Mouse (Mus musculus) limb, embryonic 13.5 days (tissue): ENCODE data around the gene Epb41. TPM values are rescaled to one million over a fixed set of nuclear protein-coding genes. Genes with fewer than 3 reads are reported as not detected.

Experiments
- ATAC-seq: fragments of 200-750 bp; cut with Nextera tagmentation; 2 replicates; pipeline ENCODE4 v1.8.0; 2017; ENCODE audit warnings: low read depth, moderate number of reproducible peaks, moderate TSS enrichment; ENCODE audit not compliant: low FRiP score
- H3K27ac ChIP-seq: fragments of 300-500 bp; sonication (generic); 2 replicates; pipeline ENCODE4 v1.5.1; 2015; ENCODE audit warnings: inconsistent platforms, mild to moderate bottlenecking, moderate library complexity
- H3K27me3 ChIP-seq: fragments of 300-500 bp; sonication (generic); 2 replicates; pipeline ENCODE4 v1.6.1; 2015; ENCODE audit warnings: mild to moderate bottlenecking, inconsistent platforms
- H3K36me3 ChIP-seq: fragments of 300-500 bp; sonication (generic); 2 replicates; pipeline ENCODE4 v1.6.1; 2015; ENCODE audit warnings: inconsistent platforms, mild to moderate bottlenecking, moderate library complexity
- H3K4me1 ChIP-seq: fragments of 300-500 bp; sonication (generic); 2 replicates; pipeline ENCODE4 v1.6.1; 2015; ENCODE audit warnings: inconsistent platforms
- H3K4me2 ChIP-seq: fragments of 300-500 bp; sonication (generic); replicated peaks from 2 replicates; pipeline ENCODE4 v1.6.1; 2015; ENCODE audit warnings: inconsistent platforms, mild to moderate bottlenecking, moderate library complexity
- H3K4me3 ChIP-seq: fragments of 300-500 bp; sonication (generic); 2 replicates; pipeline ENCODE4 v1.5.1; 2015; ENCODE audit warnings: moderate library complexity, mild to moderate bottlenecking, inconsistent platforms
- H3K9ac ChIP-seq: fragments of 300-500 bp; sonication (generic); 2 replicates; pipeline ENCODE4 v1.6.1; 2015; ENCODE audit warnings: mild to moderate bottlenecking, inconsistent platforms
- H3K9me3 ChIP-seq: fragments of 300-500 bp; sonication (generic); 2 replicates; pipeline ENCODE4 v1.6.1; 2016; ENCODE audit warnings: inconsistent platforms
- WGBS: fragments of 180-500 bp; shearing (Covaris S2); methylation state at CpG from one replicate; pipeline ENCODE4 v1.1.7; 2015; 5-methylcytosine and 5-hydroxymethylcytosine counted together
- polyA plus RNA-seq: library from polyadenylated mRNA; unstranded; fragments of >200 nt; fragmentation: Nextera tagmentation; extraction: Ambion mirVana; gene quantifications from 2 replicates; pipeline ENCODE4 v1.2.1, GENCODE M21; 2015

Epb41 gene
- polyA plus RNA-seq, 1 experiment from 2014 or later = 78.8 TPM

DNA sequence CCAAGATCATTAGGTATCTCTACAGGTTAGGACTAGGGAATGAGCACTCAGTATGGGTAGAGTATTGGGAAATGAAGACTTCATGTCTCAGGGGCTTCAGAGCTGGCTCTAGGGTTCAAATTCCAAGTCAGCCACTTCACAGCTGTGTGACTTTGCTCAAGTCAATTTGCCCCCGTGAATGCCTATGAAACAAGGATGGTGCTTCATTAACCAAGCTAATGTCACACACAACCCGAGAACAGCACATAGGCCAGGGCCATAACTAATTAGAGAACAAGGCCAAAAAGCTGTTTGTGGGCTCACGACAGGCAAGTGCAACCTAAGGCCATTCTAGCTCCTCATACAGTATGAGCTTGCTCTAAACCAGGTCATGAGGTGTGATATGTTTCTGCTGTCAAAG lies 3.0 kb downstream of the Epb41 start:
- peaks cover 5% of the 10 kb centered on the region; the same call in 1 of the 2 replicates for H3K27me3 ChIP-seq
- peaks cover 21% of the 10 kb centered on the region for H3K4me1 ChIP-seq
- no peak for ATAC-seq
- H3K36me3 ChIP-seq = no peaks in the 10 kb centered on the region
- no peak overlapping the region for H3K4me3 ChIP-seq
- H3K4me2 ChIP-seq = no peak overlapping the region
- no peak overlapping the region for H3K27ac ChIP-seq
- H3K9me3 ChIP-seq = no peaks in the 10 kb centered on the region
- H3K9ac ChIP-seq = no peak overlapping the region
- WGBS = 65% methylated on average over 3 of the region's 3 CpGs

- no peak for ATAC-seq
- Histone ChIP-seq H3K27ac (no peak overlapping the region), H3K4me1 (peaks cover 18% of the 10 kb centered on the region), H3K36me3 (no peaks in the 10 kb centered on the region), H3K4me2 (no peak overlapping the region), H3K27me3 (peaks cover 5% of the 10 kb centered on the region; the same call in 1 of the 2 replicates), H3K9ac (no peak overlapping the region), H3K4me3 (no peak overlapping the region), H3K9me3 (no peaks in the 10 kb centered on the region)
- WGBS = 84% methylated on average over 2 of the region's 2 CpGs
Measured at GRCm38 (mm10) chr4:132071674-132072073, 3.4 kb downstream of the Epb41 start.

DNA sequence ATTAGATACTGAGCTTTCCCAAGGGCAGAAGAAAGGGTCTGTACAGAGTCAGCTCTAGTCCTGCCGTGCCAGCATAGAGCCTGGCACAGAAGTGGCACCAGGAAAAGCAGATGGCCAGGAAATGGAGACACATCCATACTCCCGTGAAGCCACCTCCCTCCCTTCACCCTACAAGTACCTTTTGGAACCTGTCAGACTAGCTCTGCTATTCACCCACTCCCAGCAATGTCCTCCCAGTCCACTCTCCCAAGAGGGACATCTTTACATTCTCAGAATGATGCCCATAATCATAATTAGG lies 7.2 kb downstream of the Epb41 start:
- peaks cover under 1% of the 10 kb centered on the region; the same call in 1 of the 2 replicates for H3K27me3 ChIP-seq
- H3K9me3 ChIP-seq = no peaks in the 10 kb centered on the region
- no peak overlapping the region for H3K4me2 ChIP-seq
- WGBS = 63% methylated on average over 2 of the region's 2 CpGs
- H3K4me3 ChIP-seq = no peak overlapping the region
- no peak overlapping the region for H3K27ac ChIP-seq
- no peaks in the 10 kb centered on the region for H3K36me3 ChIP-seq
- ATAC-seq = no peak
- H3K4me1 ChIP-seq = peaks cover 12% of the 10 kb centered on the region
- no peak overlapping the region for H3K9ac ChIP-seq

- H3K4me2 ChIP-seq = no peak overlapping the region
- no peaks in the 10 kb centered on the region for H3K9me3 ChIP-seq
- no peaks in the 10 kb centered on the region for H3K27me3 ChIP-seq
- no peak overlapping the region for H3K4me3 ChIP-seq
- peaks cover 12% of the 10 kb centered on the region for H3K4me1 ChIP-seq
- H3K36me3 ChIP-seq = no peaks in the 10 kb centered on the region
- ATAC-seq = no peak
- H3K9ac ChIP-seq = no peak overlapping the region
- H3K27ac ChIP-seq = no peak overlapping the region
- WGBS = 76% methylated on average over 14 of the region's 14 CpGs
Measured at GRCm38 (mm10) chr4:132067112-132067937, 7.8 kb downstream of the Epb41 start.

DNA sequence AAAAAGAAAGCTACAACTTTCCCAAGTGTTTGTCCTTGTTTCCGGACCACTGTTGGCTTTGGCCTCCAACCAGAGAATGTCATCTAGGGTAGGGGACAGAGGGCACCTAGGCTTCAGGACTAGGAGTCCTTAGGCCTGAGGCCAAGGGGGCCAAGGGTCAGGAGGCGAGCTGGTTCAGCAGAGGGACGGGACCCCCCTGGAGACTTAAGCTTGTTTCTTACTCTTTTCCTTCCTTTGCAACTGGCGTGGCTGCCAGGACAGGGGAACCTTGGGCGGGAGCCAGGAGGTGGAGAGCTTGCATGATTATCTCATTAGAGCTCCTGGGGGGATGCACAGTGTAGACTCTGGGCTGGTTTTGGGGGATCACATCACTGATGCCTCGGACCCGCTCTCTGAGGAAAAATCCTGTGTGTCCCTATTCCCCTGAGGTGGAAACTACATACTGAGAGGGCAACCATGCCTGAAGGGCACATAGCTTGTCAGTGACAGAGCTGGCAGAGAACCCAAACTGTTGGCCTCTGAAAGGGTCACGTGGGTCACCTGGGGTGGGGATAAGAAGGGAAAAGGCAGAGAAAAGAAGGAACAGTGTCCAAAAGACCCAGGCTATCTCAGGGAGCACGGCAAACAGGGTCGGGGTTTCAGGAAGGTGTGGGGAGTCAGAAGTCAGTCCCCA lies 8.9 kb downstream of the Epb41 start:
- no peak for ATAC-seq

DNA sequence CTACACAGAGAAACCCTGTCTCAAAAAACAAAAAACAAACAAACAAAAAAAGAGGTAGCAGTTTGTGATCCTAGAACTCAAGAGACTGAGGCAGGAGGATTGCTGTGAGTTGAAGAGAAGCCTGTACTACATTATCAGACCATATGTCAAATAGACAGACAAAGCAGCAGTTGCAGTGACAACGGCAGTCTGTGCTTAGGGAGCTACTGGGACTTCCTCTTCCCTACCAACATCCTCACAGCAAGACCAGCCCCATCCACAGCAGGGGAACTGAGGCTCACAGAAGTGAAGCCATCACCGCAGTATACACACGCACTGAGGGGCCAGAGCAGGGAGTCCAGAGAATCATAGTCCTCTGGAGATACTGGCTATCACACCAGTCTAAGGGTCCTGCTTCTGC lies 9.5 kb downstream of the Epb41 start:
- H3K36me3 ChIP-seq = no peaks in the 10 kb centered on the region
- no peak overlapping the region for H3K27ac ChIP-seq
- H3K4me3 ChIP-seq = no peak overlapping the region
- H3K9me3 ChIP-seq = no peaks in the 10 kb centered on the region
- no peak for ATAC-seq
- H3K9ac ChIP-seq = no peak overlapping the region
- H3K4me1 ChIP-seq = peaks cover 12% of the 10 kb centered on the region
- 66% methylated on average over 3 of the region's 3 CpGs for WGBS
- no peaks in the 10 kb centered on the region for H3K27me3 ChIP-seq
- no peak overlapping the region for H3K4me2 ChIP-seq

More for the DNA sequence above, 8.9 kb downstream of the Epb41 start:
- 63% methylated on average over 10 of the region's 10 CpGs for WGBS
- Histone ChIP-seq H3K4me2 (no peak overlapping the region), H3K4me3 (no peak overlapping the region), H3K9ac (no peak overlapping the region), H3K27me3 (no peaks in the 10 kb centered on the region), H3K4me1 (peaks cover 12% of the 10 kb centered on the region), H3K9me3 (no peaks in the 10 kb centered on the region), H3K27ac (no peak overlapping the region), H3K36me3 (no peaks in the 10 kb centered on the region)

DNA sequence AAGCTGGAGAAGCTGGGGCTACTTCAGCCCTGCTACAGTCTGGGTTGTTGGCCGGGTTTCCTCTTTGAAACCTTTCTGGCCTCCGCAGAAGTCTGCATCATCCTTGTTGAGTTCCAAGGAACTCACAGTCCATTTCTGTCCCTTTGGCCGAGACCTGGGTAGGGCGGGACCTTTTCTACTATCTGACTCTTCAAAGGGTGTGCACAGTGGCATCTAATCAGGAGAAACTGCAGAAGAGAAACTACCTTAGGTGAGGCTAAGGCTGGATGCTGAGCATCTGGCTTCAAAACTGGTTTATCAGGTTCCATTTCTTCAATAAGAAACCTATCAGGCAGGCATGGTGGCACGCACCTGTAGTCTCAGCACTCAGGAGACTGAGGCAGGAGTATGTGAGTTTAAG lies 10.6 kb downstream of the Epb41 start:
- Histone ChIP-seq H3K4me1 (peaks cover 12% of the 10 kb centered on the region), H3K4me2 (no peak overlapping the region), H3K27ac (no peak overlapping the region), H3K9ac (no peak overlapping the region), H3K4me3 (no peak overlapping the region), H3K27me3 (no peaks in the 10 kb centered on the region), H3K9me3 (no peaks in the 10 kb centered on the region), H3K36me3 (no peaks in the 10 kb centered on the region)
- no peak for ATAC-seq
- WGBS = 87% methylated on average over 5 of the region's 5 CpGs

DNA sequence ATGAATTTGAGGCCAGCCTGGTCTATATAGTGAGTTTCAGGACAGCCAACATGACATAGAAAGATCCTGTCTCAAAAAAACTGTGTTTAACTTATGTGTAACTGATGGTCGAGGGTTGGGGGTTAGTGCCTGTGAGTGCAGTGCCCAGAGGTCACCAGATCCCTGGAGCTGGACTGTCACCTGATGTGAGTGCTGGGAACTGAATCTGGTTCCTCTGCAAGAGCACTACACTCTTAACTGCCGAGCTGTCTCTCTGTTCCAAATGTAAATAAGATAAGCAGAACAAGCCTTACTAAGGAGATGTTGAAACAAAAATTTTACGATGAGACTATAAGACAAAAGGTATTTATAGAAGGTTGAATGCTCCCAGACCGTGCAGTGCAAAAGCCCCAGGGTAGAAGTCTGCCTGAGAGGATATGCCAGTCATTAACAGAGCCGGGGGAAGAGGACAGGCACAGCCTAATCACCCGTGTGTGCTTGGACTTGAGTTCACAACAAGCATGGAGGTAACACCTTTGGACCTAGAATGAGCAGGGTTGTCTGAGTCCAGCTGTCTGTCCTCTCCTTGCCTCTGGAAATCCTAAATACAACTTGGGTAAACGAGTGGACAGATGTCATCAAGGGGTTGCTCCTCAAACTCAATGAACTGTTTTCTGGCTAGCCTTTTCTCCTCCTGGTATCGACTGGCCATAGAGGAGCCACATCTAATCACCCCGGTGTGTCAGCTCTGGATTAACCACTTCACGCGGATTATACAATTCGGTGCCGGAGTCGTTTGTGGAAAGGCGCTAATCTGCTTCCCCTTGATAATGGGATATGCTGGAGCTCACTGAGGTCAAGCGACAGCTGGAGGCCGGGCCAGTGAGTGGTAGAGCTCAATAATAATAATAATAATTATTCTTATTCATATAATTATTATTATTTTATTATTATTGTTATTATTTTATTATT lies 11.9 kb downstream of the Epb41 start:
- H3K27ac ChIP-seq = no peak overlapping the region
- 68% methylated on average over 17 of the region's 17 CpGs for WGBS
- no peak for ATAC-seq

DNA sequence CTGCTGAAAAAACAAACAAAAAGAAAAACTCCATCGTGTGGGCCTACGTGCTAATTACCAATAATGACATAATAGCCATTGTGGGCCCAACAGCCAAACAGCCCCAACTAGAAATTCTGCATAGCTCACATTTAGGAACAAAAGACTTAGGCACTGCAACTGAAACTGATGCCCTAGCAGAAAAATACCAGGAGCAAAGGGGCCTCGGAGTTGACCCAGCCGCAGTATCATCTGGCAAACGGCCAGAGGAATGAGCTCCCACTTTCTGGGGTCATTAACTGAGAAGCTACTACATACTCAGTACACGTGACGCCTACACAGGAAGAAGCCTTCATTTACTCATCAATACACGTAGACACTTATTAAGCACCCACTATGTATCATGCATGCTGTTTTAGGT lies 12.8 kb downstream of the Epb41 start:
- Histone ChIP-seq H3K4me2 (no peak overlapping the region), H3K27ac (no peak overlapping the region), H3K36me3 (no peaks in the 10 kb centered on the region), H3K9me3 (no peaks in the 10 kb centered on the region), H3K4me1 (peaks cover 12% of the 10 kb centered on the region), H3K9ac (no peak overlapping the region), H3K4me3 (no peak overlapping the region), H3K27me3 (no peaks in the 10 kb centered on the region)
- ATAC-seq = no peak
- WGBS = 65% methylated on average over 8 of the region's 8 CpGs

More for the DNA sequence above, 11.9 kb downstream of the Epb41 start:
- Histone ChIP-seq H3K4me3 (no peak overlapping the region), H3K9me3 (no peaks in the 10 kb centered on the region), H3K9ac (no peak overlapping the region), H3K4me1 (peaks cover 12% of the 10 kb centered on the region), H3K4me2 (no peak overlapping the region), H3K27me3 (no peaks in the 10 kb centered on the region), H3K36me3 (no peaks in the 10 kb centered on the region)

- H3K9me3 ChIP-seq = no peaks in the 10 kb centered on the region
- H3K36me3 ChIP-seq = no peaks in the 10 kb centered on the region
- H3K4me2 ChIP-seq = no peak overlapping the region
- H3K4me3 ChIP-seq = no peak overlapping the region
- ATAC-seq = no peak
- no peak overlapping the region for H3K9ac ChIP-seq
- no peak overlapping the region for H3K27ac ChIP-seq
- H3K4me1 ChIP-seq = no peaks in the 10 kb centered on the region
- H3K27me3 ChIP-seq = no peaks in the 10 kb centered on the region
- WGBS = 50% methylated on average over 17 of the region's 17 CpGs
Measured at GRCm38 (mm10) chr4:132060040-132060832, 14.9 kb downstream of the Epb41 start.

- 95% methylated on average over 2 of the region's 2 CpGs for WGBS
- Histone ChIP-seq H3K4me2 (no peak overlapping the region), H3K36me3 (no peaks in the 10 kb centered on the region), H3K9me3 (no peaks in the 10 kb centered on the region), H3K27ac (no peak overlapping the region), H3K27me3 (no peaks in the 10 kb centered on the region), H3K4me1 (no peaks in the 10 kb centered on the region), H3K4me3 (no peak overlapping the region), H3K9ac (no peak overlapping the region)
- no peak for ATAC-seq
Measured at GRCm38 (mm10) chr4:132059541-132059940, 15.6 kb downstream of the Epb41 start.
